Mouse (Mus musculus) regulatory T cell (primary cell): ENCODE results near the gene Gm49358.

Experiments
- in situ Hi-C: fragments of 300-600 bp; cut with MboI, MseI; formaldehyde crosslinking; loops from one replicate; pipeline ENCODE4 v1.15.1; 2025; ENCODE audit warnings: high pct_unique_total_duplicates

The Gm49358 gene

DNA sequence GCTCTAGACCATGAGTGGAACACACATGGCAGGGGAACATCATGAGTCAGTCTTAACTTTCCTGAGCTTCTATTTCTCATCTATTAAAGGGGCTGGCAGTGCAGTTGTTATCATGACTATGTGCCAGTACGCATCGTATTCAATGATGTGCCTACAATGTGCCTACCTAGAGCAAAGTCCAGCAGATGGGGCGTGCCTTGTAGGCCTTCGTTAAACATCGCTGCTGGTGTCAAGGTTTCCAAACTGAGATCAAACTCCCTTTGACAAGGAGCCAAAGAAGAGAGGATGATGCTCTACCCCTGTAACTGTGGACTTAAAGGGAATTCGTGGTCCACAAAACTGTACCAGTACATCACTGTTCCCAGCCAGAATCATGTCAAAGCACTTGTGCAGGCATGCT lies 98.7 kb downstream of the Gm49358 start:
- in situ Hi-C loops: no loop called here

- in situ Hi-C loops: no loop called here
These were observed 99.7 kb downstream of the Gm49358 start for GRCm38 (mm10) chr10:86863429-86863828.

GRCm38 (mm10) chr10:86872121-86872520 lies 108.3 kb downstream of the Gm49358 start:
- in situ Hi-C loops: no loop called here

- in situ Hi-C loops: no loop called here
These were observed 108.8 kb downstream of the Gm49358 start for GRCm38 (mm10) chr10:86872591-86872990.

- in situ Hi-C loops: no loop called here
These were observed 114.9 kb downstream of the Gm49358 start for GRCm38 (mm10) chr10:86878721-86879120.

DNA sequence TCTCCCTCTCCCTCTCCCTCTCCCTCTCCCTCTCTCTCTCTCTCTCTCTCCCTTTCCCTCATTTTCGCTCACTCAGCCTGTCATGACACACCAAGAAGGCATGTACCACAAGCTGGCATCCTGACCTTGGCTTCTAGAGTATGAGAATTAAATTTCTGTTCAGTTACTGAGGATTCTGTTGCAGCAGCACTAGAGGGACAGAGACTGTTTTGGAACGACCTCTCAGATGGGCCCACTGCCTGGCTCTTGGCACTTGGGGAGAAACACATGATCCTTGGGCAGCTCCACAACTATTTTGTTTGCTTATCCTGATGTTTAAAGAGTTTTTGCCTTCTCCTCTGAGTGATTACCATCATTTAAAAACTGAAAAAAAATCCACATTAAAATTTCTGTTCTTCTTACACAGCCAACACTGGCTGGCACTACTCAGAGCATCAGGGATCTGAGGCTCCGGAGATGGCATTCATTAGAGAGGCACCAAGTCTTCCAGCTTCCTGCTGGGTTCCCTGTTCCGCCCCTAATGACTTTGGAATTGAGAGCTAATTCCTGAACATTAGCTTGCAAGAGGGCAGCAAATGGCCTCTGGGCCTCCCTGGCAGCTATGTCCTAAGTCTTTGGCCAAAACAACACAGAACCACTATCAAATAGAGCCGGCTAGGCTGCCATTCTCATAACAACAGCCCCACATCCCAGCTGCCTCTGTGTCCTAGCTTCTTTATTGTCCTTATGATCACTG lies 116.5 kb downstream of the Gm49358 start:
- in situ Hi-C loops: no loop called here

DNA sequence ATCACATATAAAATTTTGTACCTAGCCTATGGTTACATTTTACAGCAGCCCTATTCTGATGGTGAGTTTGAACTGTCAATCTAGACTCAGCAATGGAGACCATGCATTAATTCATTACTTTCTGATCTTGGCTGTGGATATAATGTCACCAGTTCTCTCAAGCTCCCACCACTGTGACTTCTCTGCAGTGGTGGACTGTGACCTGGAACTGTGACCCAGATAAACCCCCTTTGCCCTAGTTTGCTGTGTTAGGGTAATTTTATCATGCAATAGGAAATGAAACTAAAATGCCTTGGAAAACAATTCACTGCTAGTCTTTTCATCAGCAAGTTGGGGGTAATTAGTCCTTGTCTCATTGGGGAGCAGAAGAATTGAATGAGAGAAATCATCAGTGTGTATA lies 117.7 kb downstream of the Gm49358 start:
- in situ Hi-C loops: no loop called here
